Mouse (Mus musculus) heart, embryonic 13.5 days (tissue): ENCODE measurements around the gene Lhfpl5. TPM values are rescaled to one million over a fixed set of nuclear protein-coding genes. Genes with fewer than 3 reads are reported as not detected.

ENCODE experiments used
- ATAC-seq: fragments of 200-750 bp; cut with Nextera tagmentation; 2 replicates; pipeline ENCODE4 v1.8.0; 2017; ENCODE audit warnings: moderate TSS enrichment; ENCODE audit not compliant: insufficient number of reproducible peaks, low FRiP score, low TSS enrichment; ENCODE audit errors: extremely low read depth
- H3K27ac ChIP-seq: fragments of 300-500 bp; sonication (generic); replicated peaks from 2 replicates; pipeline ENCODE4 v1.5.1; 2015; ENCODE audit warnings: moderate library complexity, mild to moderate bottlenecking, inconsistent platforms
- H3K27me3 ChIP-seq: fragments of 300-500 bp; sonication (generic); replicated peaks from 2 replicates; pipeline ENCODE4 v1.6.1; 2015; ENCODE audit warnings: mild to moderate bottlenecking, inconsistent platforms
- H3K36me3 ChIP-seq: fragments of 300-500 bp; sonication (generic); 2 replicates; pipeline ENCODE4 v1.6.1; 2015; ENCODE audit warnings: mild to moderate bottlenecking, inconsistent platforms
- H3K4me1 ChIP-seq: fragments of 300-500 bp; sonication (generic); 2 replicates; pipeline ENCODE4 v1.6.1; 2015; ENCODE audit warnings: inconsistent platforms
- H3K4me2 ChIP-seq: fragments of 300-500 bp; sonication (generic); 2 replicates; pipeline ENCODE4 v1.6.1; 2015; ENCODE audit warnings: inconsistent platforms, mild to moderate bottlenecking, moderate library complexity
- H3K4me3 ChIP-seq: fragments of 300-500 bp; sonication (generic); 2 replicates; pipeline ENCODE4 v1.5.1; 2015; ENCODE audit warnings: moderate library complexity, mild to moderate bottlenecking, inconsistent platforms
- H3K9ac ChIP-seq: fragments of 300-500 bp; sonication (generic); 2 replicates; pipeline ENCODE4 v1.6.1; 2015; ENCODE audit warnings: inconsistent platforms, mild to moderate bottlenecking, moderate library complexity
- H3K9me3 ChIP-seq: fragments of 300-500 bp; sonication (generic); 2 replicates; pipeline ENCODE4 v1.6.1; 2016; ENCODE audit warnings: inconsistent platforms
- WGBS: fragments of 180-500 bp; shearing (Covaris S2); methylation state at CpG from one replicate; pipeline ENCODE4 v1.1.7; 2015; ENCODE audit warnings: mixed read lengths; 5-methylcytosine and 5-hydroxymethylcytosine counted together
- polyA plus RNA-seq: library from polyadenylated mRNA; unstranded; fragments of >200 nt; fragmentation: Nextera tagmentation; extraction: Ambion mirVana; gene quantifications from 2 replicates; pipeline ENCODE4 v1.2.1, GENCODE M21; 2015

Gene Lhfpl5
- polyA plus RNA-seq, 1 experiment from 2014 or later = 0.43 TPM

DNA sequence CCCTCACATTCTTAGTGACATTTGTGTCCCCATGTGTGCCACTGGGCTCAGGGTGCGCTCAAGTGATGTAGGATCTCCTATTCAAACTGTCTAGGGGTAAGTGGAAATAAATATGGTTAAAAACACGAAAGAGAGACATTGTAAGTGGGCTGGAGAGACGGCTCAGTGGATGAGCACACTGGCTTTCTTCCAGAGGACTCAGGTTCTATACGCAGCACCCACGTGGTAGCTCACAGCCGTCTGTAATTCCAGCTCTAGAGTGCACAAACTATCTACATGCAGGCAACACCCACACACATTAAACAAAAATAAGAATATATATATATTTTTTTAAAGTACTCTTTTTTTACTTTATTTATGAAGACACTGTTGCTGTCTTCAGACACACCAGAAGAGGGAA, 2.5 kb upstream of the Lhfpl5 start:
- ATAC-seq = no peak
- Histone ChIP-seq H3K27ac (no peak overlapping the region), H3K9me3 (no peaks in the 10 kb centered on the region), H3K9ac (no peak overlapping the region), H3K4me3 (no peak overlapping the region), H3K27me3 (peaks cover 17% of the 10 kb centered on the region), H3K36me3 (no peaks in the 10 kb centered on the region), H3K4me1 (peaks cover 8% of the 10 kb centered on the region), H3K4me2 (no peak overlapping the region)
- WGBS = 74% methylated on average over 6 of the region's 6 CpGs

DNA sequence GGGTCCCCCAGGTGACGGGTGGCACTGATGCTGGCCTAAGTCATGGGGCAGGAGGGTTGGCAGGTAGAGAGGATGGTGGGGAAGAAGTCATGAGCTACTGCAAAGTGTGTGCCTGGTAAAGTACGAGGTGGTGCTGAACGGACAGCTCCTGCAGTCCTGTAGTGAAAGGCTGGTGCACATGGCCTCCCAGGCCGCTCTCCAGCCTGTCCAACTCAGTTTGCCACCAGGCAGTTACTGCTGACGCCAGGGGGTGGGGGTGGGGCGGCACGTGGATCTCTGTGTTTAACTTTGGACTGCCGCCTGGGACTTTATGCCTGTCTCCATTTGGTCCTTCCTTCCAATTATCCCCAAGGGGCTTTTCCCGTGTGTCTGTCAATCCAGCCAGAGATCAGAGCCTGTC, 5.0 kb downstream of the Lhfpl5 start:
- H3K36me3 ChIP-seq = no peaks in the 10 kb centered on the region
- no peak for ATAC-seq
- no peak overlapping the region for H3K9ac ChIP-seq
- no peak overlapping the region for H3K4me2 ChIP-seq
- H3K27ac ChIP-seq = no peak overlapping the region
- no peak overlapping the region for H3K4me3 ChIP-seq
- peaks cover 5% of the 10 kb centered on the region for H3K4me1 ChIP-seq
- H3K9me3 ChIP-seq = no peaks in the 10 kb centered on the region
- H3K27me3 ChIP-seq = peaks cover 14% of the 10 kb centered on the region
- WGBS = 6% methylated on average over 9 of the region's 9 CpGs

DNA sequence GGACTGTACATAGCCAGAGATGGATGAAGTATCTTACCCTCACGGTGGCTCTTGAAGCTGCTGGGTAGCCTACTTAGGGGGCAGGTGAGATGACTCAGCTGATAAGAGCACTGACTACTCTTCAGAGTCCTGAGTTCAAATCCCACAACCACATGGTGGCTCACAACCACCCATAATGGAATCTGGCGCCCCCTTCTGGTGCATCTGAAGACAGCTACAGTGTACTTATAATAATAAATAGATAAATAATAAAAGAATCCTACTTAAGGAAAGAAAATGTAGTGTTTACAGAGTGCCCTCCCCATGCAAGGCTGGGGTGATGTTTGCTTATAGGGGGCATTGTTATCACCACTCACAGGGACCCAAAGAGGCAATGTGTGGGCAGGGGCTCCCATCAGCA, 5.6 kb downstream of the Lhfpl5 start:
- H3K4me2 ChIP-seq = no peak overlapping the region
- peaks cover 8% of the 10 kb centered on the region for H3K27me3 ChIP-seq
- no peaks in the 10 kb centered on the region for H3K4me1 ChIP-seq
- H3K4me3 ChIP-seq = no peak overlapping the region
- ATAC-seq = no peak
- H3K36me3 ChIP-seq = no peaks in the 10 kb centered on the region
- H3K9me3 ChIP-seq = no peaks in the 10 kb centered on the region
- no peak overlapping the region for H3K9ac ChIP-seq
- WGBS = 55% methylated on average over 2 of the region's 2 CpGs
- no peak overlapping the region for H3K27ac ChIP-seq

DNA sequence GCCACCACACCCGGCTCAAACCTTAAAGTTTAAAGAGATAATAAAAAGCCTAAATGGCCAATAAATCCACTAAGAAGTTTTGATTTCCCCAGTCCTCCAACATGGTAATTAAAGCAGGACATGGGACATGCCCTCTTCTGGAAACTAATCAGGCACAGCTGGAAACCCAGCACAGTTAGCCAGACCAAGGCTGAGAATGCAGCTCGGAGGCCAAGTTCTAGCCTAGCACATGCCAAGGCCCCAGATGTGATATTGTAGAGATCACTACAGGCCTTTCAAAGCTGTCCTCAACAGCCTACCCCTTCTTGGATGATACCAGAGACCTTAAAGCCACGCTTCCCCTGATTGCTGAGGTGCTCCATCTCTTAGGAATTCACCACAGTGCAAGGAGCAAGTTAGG, 11.1 kb downstream of the Lhfpl5 start:
- no peak overlapping the region for H3K4me3 ChIP-seq
- WGBS = 83% methylated on average over 3 of the region's 3 CpGs
- no peak overlapping the region for H3K4me2 ChIP-seq
- H3K36me3 ChIP-seq = peaks cover 49% of the 10 kb centered on the region
- no peak overlapping the region for H3K27ac ChIP-seq
- no peaks in the 10 kb centered on the region for H3K27me3 ChIP-seq
- H3K4me1 ChIP-seq = peaks cover 7% of the 10 kb centered on the region
- no peaks in the 10 kb centered on the region for H3K9me3 ChIP-seq
- ATAC-seq = no peak
- H3K9ac ChIP-seq = no peak overlapping the region

DNA sequence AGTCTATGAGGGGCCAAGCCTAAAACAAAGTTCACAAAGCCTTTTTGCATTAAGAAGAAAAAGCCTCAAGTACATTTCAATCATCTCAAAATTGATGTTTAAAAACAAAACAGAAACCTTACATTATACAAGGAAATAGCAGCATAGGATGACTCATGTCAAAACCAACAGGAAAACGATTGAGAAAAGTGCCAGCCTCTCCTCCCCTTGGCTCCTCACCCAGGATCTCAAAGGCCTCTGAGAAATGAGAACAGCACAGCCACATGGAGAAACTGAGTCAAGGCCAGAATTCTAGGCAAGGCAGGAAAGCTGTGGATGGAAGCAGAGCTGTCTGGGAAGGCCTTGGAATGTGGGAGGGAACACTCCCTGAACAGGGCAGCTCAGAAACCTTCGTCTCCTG, 13.2 kb downstream of the Lhfpl5 start:
- Histone ChIP-seq H3K27me3 (no peaks in the 10 kb centered on the region), H3K4me2 (no peak overlapping the region), H3K9me3 (no peaks in the 10 kb centered on the region), H3K27ac (no peak overlapping the region), H3K4me1 (peaks cover 16% of the 10 kb centered on the region), H3K36me3 (peaks cover 69% of the 10 kb centered on the region), H3K4me3 (no peak overlapping the region), H3K9ac (no peak overlapping the region)
- no peak for ATAC-seq
- WGBS = 79% methylated on average over 2 of the region's 2 CpGs

DNA sequence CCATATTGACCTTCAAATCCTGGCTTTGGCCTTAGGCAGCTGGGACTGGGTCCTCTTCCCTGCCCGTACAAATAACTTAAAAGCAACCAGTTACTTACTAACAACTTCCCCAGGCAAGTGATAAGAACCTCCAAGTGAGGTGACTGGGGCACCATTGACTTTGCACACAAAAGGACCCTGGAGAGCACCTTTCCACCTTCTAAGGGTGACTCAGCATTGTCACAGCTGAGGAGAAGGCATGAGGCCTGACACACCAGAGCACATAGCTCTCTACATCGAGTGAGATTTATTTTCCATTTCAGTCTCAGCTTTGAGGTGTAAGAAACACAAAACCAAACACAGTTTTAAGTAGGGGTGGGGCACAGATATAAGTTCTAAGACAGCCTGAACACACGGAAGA, 15.2 kb downstream of the Lhfpl5 start:
- H3K4me3 ChIP-seq = no peak overlapping the region
- peaks cover 19% of the 10 kb centered on the region for H3K4me1 ChIP-seq
- no peak for ATAC-seq
- H3K9me3 ChIP-seq = no peaks in the 10 kb centered on the region
- no peak overlapping the region for H3K4me2 ChIP-seq
- H3K27me3 ChIP-seq = no peaks in the 10 kb centered on the region
- 76% methylated on average over 3 of the region's 3 CpGs for WGBS
- H3K27ac ChIP-seq = no peak overlapping the region
- no peak overlapping the region for H3K9ac ChIP-seq
- H3K36me3 ChIP-seq = peaks cover 84% of the 10 kb centered on the region

DNA sequence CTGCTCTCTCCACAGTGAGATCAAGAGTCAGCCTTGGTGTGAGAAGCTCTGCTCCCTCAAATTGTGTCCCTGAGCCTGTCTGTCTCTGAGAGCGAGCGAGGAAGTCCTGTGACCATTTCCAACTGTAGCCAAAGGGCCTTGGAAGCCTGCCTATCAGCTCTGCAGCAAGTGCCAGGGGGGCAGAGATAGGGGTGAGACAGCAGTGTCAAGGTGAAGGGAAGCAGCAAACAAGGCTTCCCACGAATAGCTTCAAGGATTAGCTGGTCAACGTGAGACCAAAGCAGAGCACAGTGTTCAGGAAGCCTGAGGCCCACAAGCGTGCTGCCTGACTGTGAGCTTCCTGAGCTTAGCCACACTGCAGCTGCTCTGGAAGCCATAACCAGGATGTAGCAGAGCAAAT, 16.0 kb downstream of the Lhfpl5 start:
- Histone ChIP-seq H3K27ac (peak overlapping the region; percentile 59), H3K9me3 (no peaks in the 10 kb centered on the region), H3K36me3 (peaks cover 92% of the 10 kb centered on the region), H3K27me3 (no peaks in the 10 kb centered on the region), H3K4me2 (no peak overlapping the region), H3K4me3 (no peak overlapping the region), H3K9ac (0 out of 2 replicates have a peak overlapping the region, but pooled peaks have one; percentile 14), H3K4me1 (peaks cover 19% of the 10 kb centered on the region)
- 54% methylated on average over 5 of the region's 5 CpGs for WGBS
- peak; percentile 51; the same call in 1 of the 2 replicates for ATAC-seq

DNA sequence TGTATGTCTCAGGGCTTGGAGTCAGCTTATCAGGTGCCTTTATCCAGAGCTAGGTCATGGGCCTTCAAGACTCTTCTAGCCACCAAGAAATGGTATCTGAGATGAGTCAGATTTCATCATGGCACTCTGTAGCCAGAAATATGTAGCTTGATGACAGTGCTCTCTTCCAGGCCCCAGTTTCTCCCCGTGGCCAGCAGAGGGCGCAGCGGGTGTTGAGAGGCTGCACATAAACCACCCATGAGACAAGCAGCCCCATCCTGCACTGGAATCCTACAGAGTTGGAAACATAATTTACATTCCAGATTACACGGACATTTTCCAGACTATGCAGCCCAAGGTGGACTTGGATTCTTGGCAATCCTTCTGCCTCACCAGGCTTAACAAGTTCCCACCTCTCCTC, 17.6 kb downstream of the Lhfpl5 start:
- WGBS = 17% methylated on average over 4 of the region's 4 CpGs
- Histone ChIP-seq H3K27me3 (no peaks in the 10 kb centered on the region), H3K9ac (no peak overlapping the region), H3K4me1 (peaks cover 19% of the 10 kb centered on the region), H3K4me2 (no peak overlapping the region), H3K9me3 (no peaks in the 10 kb centered on the region), H3K36me3 (peaks cover 92% of the 10 kb centered on the region), H3K27ac (no peak overlapping the region), H3K4me3 (no peak overlapping the region)
- ATAC-seq = no peak

DNA sequence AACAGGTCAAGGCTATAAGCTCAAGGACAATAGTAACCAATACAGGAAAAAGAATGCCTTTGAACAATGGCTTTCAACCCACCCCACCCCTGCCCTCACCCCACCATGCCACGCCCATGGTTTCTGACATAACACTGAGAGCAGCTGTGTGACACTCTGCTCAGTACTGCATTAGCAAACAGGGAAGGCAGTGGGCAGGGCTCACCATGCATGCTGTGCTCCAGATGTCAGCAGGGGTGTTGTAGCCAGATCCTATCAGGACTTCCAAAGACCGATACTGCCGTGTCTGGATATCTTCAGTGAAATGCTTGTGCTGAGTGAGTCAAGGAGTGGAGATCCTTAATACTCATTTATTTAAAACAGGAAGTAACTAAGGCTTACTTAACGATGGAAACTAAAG, 18.5 kb downstream of the Lhfpl5 start:
- H3K27ac ChIP-seq = no peak overlapping the region; the same call in 1 of the 2 replicates
- 58% methylated on average over 4 of the region's 4 CpGs for WGBS

DNA sequence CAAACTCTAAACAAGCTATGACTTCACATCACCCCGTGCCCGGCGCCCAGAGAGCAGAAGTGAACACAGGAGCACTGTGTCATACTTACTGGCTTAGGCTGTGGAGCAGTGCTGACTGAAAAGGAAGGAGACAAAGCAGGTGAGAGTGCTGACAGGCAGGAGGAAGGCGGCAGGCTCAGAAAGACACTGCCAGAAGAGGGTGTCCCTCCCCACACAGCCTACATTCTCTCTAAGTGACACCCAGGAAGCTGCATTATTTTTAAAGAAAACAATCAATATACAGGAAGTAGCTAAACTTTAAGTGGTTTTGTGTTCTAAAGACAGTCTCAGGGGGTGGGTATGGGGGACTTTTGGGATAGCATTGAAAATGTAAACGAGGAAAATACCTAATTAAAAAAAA, 25.3 kb downstream of the Lhfpl5 start:
- ATAC-seq = no peak
- Histone ChIP-seq H3K27ac (no peak overlapping the region), H3K4me1 (no peaks in the 10 kb centered on the region), H3K4me3 (no peak overlapping the region), H3K27me3 (no peaks in the 10 kb centered on the region), H3K36me3 (peaks cover 97% of the 10 kb centered on the region), H3K9ac (no peak overlapping the region), H3K9me3 (no peaks in the 10 kb centered on the region), H3K4me2 (no peak overlapping the region)
- WGBS = 82% methylated on average over 5 of the region's 5 CpGs

More for the DNA sequence above, 18.5 kb downstream of the Lhfpl5 start:
- H3K27me3 ChIP-seq = no peaks in the 10 kb centered on the region
- peaks cover 91% of the 10 kb centered on the region for H3K36me3 ChIP-seq
- no peak overlapping the region for H3K4me2 ChIP-seq
- H3K9ac ChIP-seq = no peak overlapping the region
- no peak overlapping the region for H3K4me3 ChIP-seq
- peaks cover 19% of the 10 kb centered on the region for H3K4me1 ChIP-seq
- H3K9me3 ChIP-seq = no peaks in the 10 kb centered on the region
- ATAC-seq = no peak

DNA sequence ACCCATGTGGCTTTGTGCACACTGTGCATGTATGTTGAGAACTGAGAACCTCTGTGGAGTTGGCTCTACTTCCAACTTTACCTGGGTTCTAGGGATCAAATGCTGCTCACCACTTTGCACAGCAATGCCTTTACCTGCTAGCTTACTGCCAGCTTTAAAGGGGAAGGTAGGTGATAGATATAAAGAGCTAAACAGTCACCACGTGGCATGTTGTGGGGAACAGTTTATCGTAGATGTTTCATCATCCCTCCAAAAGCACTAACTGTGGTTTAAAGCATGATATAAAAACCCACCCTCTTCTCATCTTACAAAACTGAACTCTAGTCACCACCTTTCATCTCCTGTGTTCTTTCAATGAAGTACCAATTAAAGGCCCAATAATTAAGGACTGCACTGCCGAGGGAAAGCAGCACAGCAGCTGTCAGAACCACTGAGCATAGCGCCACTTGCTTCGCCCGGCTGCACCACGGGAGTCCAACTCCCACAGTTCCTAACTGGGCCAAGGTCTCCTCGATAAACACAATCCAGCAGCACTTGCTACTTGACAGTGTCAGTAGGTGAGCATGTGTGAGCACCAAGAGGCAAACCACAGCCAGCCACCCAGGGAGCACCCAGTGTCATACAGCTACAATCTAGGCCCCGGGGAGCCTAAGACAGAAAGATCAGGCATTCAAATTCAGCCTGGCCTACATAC, 26.3 kb downstream of the Lhfpl5 start:
- no peaks in the 10 kb centered on the region for H3K27me3 ChIP-seq
- H3K9ac ChIP-seq = no peak overlapping the region
- no peak overlapping the region for H3K27ac ChIP-seq
- H3K4me2 ChIP-seq = no peak overlapping the region
- no peaks in the 10 kb centered on the region for H3K4me1 ChIP-seq
- peaks cover 97% of the 10 kb centered on the region for H3K36me3 ChIP-seq
- no peak for ATAC-seq
- no peak overlapping the region for H3K4me3 ChIP-seq
- H3K9me3 ChIP-seq = no peaks in the 10 kb centered on the region
- whole genome bisulfite sequencing = 87% methylated on average over 9 of the region's 9 CpGs

DNA sequence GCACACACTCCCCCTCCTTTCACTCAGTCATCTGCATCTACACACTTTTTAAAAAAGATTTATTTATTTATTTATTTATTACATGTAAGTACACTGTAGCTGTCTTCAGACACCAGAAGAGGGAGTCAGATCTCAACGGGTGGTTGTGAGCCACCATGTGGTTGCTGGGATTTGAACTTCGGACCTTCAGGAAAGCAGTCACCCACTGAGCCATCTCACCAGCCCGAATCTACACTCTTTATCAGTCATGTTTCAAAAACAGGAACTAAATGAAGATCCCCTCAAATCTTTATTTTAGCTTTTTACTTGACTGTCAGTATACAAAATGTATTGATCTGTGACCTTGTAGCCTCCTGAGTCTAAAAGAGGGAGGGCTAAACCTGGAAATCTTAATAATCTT, 34.1 kb downstream of the Lhfpl5 start:
- H3K9ac ChIP-seq = no peak overlapping the region
- H3K36me3 ChIP-seq = peaks cover 44% of the 10 kb centered on the region
- no peak for ATAC-seq
- no peaks in the 10 kb centered on the region for H3K9me3 ChIP-seq
- H3K4me1 ChIP-seq = 0 out of 2 replicates have a peak, but pooled peaks cover 3% of the 10 kb centered on the region
- H3K27ac ChIP-seq = no peak overlapping the region
- H3K4me3 ChIP-seq = no peak overlapping the region
- H3K27me3 ChIP-seq = no peaks in the 10 kb centered on the region
- 65% methylated on average over 3 of the region's 3 CpGs for WGBS
- no peak overlapping the region for H3K4me2 ChIP-seq
